Mouse (Mus musculus): ENCODE data around the gene Pxdn. TPM values are rescaled to one million over a fixed set of nuclear protein-coding genes. Genes with fewer than 3 reads are reported as not detected.
A peak's percentile ranks its signal among the peaks of the same experiment; 100 is the strongest.

The Pxdn gene
- total RNA-seq (2021): 10 to 100 TPM; 63.9 to 69.6 TPM

DNA sequence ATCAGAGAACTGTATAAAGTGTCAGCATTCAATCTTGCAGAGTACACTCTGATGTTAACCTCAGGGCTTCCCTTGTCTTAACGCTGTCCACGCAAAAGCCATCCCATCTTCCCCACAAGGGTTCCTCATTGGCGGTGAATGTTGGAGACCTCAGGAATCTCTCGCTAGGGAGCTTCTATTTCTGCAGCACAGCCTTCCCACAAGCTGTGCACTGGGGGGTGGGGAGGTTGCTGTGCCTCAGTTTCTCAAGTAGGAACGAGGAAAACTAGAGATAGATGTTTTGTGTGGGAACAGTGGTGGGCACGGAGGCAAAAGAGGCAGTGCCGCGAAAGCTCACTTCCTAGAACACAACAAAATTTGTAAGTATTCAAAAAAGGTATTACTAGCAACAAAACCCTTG lies at the start of gene Pxdn:
Pxdn (plus strand) TSS at position 301 of the 400 bp plus-strand sequence.
- DNase-seq: no peak

DNA sequence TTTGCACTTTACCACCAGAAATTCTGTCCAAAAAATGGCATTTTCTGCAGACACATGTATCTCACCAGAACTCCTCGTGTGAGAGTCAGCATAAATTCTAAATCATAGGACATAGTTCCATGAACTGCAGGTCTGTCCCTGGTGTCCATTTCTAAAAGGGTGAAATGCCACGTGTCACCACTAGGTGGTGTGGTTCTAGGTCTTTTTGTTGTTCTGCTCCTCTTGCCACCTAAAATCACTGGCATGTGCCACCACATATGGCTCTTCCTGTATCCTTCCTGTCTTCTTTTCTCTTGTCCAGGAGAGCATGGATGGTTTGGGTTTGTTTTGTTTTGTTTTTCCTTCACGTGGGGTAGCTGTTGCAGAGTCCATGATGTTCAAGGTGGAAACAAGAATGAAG lies 42.7 kb upstream of the Pxdn start:
- no peak for DNase-seq

DNA sequence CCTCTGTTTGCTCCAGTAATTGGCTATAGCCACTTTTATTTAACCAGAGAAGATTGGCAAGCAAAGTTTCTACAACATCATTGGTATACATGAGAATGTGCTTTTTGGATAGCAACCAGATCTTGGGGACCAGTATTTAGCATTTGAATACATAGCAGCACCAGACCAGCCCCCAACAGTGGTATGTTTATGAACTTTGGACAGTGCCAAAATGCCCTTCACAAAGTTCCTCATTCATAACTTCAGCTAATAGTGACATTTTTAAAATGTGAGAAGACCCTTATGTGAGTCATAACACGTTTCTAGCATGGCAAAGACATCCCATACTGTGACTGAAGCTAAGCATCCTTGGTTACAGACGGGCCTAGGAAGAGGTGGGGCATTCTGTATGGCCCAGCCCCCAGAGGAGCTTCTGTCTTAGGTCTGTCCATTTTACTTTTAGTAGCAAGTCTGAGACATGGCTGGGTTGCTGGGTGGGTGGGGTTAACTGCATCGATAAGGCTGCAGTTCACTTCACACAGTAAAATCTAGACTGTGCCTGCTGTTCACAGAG lies 39.8 kb upstream of the Pxdn start:
- no peak for DNase-seq

DNA sequence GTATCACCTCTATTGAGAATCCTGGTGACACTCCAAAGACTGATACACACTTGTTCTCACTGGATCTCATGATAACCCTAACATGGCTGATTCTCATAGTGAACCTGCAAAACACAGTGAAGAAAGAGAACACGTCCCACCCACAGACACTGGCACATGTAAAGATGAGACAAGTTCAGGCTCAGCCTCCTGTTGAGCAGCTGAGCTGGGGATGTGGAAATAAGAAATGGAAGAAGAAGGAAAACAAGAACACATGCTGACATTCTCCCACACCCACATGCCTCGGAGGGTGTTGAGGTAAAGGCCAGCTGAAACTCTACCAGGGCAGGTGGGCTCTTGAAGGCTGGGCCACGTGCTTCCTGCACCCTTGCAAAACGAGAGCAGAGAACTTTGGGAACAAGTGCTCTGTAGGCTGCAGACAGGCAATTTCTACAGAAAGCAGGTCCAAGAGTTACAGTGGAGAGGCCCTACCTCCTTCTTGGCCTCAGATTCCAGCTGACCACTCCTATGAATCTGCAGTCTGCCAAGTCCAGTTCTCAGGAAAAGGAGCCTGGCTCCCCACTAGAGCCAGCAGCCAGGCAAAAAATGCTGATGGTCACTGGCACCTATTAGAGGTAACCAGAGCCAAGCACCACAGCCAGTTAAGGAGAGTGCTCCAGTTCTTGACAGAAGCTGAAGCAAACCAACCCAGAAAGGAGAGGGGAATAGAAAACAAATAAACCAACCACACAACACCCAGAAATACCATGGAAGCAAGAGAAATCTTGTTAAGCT lies 33.1 kb upstream of the Pxdn start:
- no peak for DNase-seq

DNA sequence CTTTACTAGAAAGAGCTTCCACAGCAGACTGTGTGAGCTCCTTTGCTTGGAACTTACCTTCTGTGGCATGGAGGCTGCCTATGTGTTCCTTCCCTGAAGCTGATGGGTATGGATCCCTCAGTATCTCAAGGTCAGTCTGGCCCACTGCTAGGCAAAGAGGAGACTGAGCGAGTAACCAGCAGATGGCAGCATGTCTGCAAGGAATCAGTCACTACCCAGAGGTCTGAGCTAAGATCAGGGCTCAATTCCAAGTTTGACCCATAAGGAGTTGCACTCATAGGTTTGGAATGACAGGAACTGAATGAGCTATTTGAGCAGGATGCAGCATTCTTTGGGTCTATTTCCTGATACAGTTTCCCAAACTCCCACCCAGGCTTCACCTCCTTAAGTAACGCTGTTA lies 30.4 kb upstream of the Pxdn start:
- DNase-seq: no peak

DNA sequence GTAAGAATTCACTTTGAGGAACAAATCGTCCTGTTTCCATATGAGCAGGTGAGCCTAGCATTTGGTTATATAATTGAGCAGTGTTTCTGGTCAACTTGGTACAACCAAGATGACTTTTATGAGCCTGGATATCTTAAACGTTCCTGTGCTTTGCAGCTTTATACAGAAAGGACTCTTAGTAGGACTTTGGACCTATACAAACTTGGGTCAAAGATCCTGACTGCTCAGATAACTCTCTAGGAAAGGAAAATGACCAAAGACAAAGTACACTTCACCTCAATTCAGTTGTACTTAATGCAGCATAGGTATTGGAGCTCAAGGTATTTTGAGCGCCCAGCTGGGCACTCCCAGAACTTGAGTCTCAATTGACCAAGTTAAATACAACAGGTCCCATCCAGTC lies 21.3 kb upstream of the Pxdn start:
- DNase-seq: no peak

DNA sequence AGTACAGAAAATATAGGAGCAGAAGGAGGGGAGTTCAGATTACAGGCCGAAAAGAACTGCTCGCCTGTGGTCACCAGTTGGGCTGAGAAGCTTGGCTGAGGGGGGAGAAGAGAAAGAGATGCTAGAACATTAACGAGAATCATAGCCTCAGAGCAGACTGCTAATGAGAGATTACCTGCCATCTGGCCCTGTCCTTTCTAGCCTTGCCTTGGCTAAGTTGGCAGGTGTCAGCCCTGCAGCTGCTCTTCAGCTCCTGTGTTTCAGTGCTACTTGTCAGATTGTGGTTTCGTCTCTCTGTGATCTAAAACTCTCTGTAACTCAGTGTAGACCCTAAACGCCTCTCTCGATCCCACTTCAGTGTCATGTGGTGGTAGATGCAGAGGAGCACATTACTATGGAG lies 20.6 kb upstream of the Pxdn start:
- DNase-seq: no peak

DNA sequence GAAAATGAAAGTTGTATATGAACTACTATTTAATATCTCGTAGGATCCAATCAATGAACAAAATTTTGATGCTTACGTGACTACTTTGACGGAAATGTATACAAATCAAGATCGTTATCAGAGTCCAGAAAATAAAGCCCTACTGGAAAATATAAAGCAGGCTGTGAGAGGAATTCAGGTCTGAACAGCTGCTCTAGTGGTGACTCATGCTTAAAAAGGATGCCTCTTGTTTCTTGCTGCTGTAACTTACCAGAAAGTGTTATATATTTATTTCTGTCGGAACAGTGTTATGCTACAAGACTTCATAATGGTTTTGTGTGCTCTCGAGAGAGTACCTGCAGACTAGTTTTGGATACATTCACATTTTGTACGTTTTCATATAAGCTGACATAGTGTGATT lies 17.1 kb upstream of the Pxdn start:
- no peak for DNase-seq

DNA sequence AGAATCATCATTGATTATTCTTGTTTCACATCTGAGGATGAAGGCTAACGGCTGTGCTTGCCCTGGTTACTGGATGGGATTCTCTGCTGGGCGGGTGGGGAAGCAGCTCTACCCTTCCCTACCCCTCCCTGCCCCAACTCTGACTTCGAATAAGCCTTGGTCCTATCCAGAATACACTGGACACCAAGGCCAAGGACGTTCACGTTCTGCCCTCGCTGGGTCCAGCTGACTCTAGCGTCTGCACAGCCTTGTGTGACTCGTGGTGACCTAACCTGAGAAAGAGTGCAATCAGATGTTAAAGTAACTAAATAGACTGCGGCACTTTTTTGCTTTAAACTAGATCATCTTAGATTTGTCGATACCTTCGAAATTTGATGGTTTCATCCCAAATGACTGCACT lies 15.9 kb upstream of the Pxdn start:
- DNase-seq: no peak

DNA sequence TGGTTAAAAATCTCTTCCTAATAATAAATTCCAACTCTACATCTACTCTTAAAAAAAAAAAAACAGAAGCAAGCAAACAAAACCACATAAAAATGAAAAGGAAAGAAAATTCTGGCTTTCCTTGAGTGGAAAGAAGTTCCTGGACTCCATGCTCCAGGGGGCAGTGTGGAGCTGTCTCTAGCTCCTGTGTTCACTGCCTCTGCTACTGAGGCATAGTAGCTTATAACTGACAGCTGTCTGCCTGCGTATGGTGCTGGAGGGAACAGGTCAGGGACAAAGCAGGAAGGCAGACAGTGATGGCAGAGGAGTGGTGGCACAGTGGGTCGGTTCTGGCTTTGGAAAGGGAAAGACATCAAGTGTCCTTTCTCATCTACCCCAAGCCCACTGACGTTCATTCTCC lies 10.5 kb upstream of the Pxdn start:
- DNase-seq: peak; percentile 51 to 60

DNA sequence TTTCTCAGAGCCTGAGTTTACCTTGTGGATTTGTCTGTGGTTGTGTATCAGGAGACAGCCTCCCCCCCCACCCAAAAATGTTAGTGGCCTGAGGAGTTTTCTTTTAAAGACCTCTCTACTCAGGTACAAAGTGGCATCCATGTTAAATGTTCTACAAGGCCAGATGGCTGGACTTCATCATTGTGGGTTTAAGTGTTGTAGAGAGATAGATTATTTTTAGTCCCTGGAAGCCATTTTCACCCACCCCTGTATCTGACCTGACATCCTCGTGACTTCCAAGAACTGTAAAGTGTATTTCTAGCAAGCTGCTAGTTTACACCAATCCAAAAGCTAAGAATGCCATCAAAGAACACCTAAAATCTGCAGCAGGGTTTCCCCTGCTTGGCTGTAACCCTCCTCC lies 6.8 kb upstream of the Pxdn start:
- no peak for DNase-seq

DNA sequence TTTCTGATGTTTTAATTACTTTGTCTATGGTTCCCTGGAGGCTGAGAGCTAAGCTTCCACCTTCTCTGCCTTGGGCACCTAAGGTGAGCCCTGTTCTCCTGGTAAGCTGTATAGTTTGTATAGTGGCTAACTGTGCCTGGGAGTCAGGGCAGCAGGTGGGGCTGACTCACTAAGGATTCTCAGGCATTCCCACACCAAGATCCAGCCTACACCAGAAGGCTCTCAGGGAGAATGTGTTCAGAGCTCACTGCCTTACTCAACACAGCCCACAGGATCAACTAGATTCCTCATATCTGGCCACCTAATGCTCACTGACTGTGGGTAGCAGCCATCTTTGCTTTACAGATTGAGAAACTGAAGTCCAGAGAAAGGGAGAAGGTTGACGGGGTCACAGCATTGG lies 4.5 kb upstream of the Pxdn start:
- DNase-seq: no peak

DNA sequence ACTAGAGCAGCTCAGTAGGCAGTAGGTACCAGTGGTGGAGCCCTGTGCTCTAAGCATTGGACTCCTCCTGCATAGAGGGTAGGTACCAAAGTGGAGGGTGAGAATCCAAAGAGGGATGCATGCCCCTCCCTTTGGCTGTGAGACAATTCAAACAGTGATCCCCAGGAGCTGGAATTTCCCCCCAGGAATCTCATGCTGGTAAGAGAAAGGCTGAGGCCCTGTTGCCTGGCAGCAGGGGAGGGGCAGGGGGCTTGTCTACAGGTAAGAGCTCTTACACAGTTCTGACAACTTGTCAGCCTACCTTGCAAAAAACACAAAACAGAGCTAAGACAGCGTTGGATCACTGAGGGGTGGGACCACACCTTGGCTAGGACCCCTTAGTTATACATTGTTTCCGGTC lies 3.9 kb upstream of the Pxdn start:
- no peak for DNase-seq

DNA sequence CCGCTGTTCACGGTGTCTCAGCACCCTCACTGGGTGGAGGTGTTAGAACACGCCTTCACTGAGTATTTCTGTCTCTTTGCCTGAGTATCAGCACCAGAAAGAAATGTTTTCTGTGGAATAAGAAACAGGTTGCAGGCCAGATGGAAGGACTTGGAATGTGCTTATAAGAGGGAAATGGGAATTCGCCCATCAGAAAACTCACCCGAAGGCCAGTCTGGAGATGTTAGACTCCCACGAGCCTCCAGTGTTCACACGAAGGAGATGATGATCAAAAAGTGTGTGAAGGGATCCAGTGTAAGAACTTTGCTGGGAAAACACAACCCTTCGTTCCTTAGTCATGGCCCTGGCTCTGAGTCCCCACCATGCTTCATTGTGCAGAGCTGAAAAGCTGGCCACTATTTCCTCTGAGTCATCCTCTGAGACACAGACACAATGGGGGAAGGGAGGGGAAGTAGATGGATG lies 3.3 kb upstream of the Pxdn start:
- peak in 1 of 2 experiments; percentile 52 for DNase-seq

DNA sequence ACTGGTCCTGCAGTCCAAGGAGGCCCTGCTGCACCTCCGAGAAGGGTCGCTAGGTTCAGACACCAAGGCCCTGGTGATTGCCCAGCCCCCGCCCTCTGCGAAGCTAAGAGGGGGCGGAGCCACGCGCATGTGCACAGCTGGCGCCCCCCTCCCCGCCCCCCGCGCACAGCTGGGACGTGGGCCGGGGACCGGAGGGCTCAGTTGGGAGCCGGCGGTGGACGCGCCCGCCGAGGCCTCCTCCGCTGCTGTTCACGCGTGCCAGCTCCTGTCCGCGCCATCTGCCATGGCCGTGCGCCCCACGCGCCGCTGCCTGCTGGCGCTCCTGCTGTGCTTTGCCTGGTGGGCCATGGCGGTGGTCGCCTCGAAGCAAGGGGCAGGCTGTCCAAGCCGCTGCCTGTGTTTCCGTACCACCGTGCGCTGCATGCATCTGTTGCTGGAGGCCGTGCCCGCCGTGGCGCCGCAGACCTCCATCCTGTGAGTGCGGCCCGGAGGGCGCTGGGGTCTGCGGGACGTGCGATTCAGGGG lies 505 bp downstream of the Pxdn start:
- DNase-seq: peak; percentile 65 to 74

DNA sequence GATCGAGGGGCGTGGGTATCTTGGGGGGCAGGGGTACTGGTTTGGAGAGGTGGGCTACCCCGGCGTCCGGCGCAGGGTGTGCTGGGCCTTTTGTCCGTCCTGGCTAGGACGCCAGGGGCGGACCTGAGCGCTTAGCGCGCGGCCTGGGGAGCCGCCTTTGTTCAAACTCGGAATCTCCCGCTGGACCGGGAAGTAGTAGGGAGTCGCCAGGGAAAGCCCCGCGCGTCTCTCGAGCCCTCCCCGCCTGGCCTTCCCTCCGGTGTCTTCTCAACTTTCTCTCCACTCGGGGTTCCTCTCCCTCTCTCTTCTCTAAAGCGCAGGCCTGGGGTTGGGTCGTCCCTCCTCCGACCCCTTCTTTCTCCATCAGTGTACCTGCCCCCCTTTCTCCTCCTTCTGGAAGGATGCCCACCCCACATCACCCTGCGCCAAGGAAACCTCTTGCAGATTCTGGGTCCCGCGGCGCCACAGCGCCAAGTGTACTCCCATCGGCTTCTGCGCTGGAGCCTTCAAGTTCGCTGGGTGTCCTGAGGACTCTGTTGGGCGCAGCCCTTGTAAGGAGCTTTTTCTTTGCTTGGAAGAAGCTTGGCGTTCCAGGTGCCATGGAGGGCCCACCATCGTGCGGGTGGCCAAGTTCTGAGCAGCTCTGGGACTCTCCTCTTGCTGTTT lies 1.1 kb downstream of the Pxdn start:
- peak; percentile 49 to 57 for DNase-seq

DNA sequence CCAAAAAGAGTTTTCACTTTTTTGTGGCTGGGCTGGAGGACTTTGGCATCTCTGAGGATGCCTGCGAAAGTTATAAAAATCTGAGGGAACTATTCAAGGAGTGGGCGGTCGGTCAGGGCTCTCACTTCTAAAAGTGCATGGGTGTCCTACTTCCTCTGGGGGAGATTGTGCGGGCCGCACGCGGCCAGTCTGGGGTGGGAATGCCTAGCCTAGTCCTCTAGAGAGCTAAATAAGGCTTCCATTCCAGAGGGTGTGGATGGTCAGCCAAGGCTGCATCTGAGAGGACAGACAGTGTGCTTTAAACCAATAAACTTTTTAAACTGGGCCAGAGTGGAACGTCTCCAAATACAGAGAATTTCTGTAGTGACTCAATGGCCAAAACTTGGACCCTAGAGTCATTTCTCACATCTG lies 1.9 kb downstream of the Pxdn start:
- no peak for DNase-seq

DNA sequence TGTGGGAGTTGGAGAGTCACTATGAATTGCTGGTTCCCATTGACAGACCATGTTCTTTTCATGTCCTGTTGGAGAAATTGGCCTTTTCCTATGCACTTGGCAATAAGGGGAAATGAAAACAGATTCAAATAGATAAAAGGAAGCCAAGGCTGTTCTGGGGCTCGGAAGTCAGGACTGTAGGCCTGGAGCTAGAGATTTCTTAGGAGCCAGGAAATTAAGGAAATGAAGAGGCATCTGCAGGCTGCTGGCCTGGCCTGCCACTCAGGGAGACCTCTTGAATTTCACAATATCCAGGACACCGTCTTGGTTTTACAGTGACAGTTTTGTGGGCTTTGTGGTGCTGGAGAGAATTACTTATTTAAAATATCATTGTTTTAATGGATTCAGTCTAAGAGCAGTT lies 5.0 kb downstream of the Pxdn start:
- DNase-seq: no peak

DNA sequence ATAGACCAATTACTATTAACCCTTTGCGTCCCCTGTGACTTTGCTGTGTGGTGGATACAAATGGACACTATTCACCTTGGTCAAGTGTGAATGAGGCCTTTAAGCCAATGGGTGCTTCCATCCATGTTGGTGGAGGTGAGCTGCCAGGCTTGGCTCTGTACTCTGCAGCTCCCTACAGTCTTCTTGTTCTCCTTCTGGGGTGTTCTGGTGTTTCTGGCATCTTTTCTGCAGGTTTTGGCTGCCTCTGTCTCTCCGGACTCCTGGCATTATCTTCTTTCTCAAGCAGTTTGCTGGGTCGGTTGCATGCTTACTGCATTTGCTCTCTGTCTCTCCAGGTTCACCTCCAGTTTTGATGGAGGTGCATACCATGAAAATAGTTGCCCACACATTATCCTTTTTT lies 7.2 kb downstream of the Pxdn start:
- DNase-seq: no peak

DNA sequence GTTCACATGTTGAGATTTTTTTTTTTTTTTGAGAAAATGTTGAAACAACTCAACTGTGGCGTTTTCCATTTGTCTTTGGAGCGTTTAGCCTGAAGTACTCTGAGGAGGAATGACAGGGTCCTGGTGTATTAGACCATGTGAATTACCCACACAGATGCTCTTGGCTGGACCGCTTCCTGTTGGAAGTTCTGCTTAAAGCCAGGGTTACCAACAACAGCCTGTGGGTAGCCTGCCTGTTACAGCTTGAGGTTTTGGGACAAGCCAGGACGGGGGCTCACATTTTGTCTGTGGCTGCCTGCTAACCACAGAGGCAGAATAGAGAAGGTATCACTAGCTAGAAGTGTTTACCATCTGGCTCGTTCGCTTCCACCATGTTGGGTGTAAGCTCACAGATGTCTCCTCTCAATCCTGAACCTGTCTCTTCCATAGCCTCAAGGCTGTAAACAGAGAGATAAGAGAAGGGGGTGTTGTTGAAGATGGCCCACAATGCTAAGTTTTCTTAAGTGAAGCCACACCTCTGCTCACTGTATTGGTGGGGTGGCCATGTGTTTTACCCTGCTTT lies 7.9 kb downstream of the Pxdn start:
- no peak for DNase-seq

DNA sequence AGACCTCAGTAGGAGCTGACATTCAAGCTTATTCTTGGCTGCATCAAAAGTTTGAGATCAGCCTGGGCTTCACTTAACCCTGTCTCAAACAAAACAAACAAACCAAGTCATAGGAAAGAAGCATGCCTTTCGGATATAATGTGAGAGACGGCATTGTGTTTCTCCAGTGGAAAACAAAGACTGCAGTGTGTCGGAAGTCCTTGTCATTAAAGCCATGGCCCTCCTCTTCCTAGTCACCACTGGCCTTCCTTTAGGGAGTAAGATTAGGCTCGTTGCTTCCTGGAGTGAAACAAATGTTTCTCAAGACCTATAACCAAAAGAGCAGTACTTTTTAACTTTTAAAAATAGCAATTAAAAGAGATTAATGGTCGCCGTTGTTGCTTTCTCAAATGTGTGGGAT lies 13.6 kb downstream of the Pxdn start:
- no peak for DNase-seq

DNA sequence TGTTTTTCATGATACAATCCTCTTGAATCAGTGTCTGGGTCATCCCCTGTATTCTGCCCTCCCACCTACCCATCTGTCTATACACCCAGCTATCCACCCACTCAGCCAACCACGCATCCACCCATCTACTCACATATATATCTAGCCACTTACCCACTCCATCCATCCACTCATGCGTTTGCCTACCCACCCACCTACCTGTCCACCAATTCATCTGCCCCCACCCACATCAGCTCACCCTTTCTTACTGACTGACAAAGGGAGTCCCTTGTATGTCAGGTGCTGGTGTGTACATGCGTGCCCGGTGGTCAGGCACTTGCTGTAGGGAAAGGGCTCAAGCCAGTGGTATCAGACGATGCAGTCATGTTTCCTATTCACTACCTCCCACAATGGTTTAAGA lies 14.1 kb downstream of the Pxdn start:
- DNase-seq: no peak

DNA sequence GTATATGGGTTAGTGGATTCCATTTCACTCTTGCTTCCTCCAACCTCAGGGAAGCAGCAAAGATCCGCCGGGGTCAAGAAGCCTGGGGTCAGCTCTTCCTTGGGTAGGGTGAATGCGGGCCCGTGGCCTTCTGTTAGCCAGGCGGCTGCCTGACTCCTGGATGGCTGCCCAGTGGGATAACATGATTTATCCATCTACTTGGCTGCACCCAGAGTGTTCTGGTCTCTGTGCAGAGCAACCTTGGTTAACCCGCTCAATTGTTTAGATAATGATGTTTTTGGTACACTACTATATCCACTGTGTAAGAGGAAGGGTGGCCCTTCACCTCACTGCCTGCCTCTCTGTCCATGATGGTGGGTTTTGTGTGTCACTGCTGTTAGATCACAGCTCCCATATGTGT lies 14.7 kb downstream of the Pxdn start:
- no peak for DNase-seq

Measured in layer of hippocampus, postnatal 36 days (tissue).